Mouse (Mus musculus) stomach, postnatal 0 days (tissue): Measurements from ENCODE around the gene Rps6kc1. TPM values are rescaled to one million over a fixed set of nuclear protein-coding genes. Genes with fewer than 3 reads are reported as not detected.

Source experiments
- ATAC-seq: fragments of 200-750 bp; cut with Nextera tagmentation; 2 replicates; pipeline ENCODE4 v1.8.0; 2017; ENCODE audit not compliant: low FRiP score, low TSS enrichment
- DNase-seq: peaks from one replicate; pipeline ENCODE4 v3.0.0-alpha.2; 2016; ENCODE audit warnings: low spot score
- H3K27ac ChIP-seq: fragments of 300-500 bp; sonication (generic); replicated peaks from 2 replicates; pipeline ENCODE4 v1.5.1; 2014; ENCODE audit warnings: mild to moderate bottlenecking, control low read depth
- H3K27me3 ChIP-seq: fragments of 300-500 bp; sonication (generic); 2 replicates; pipeline ENCODE4 v1.6.1; 2014; ENCODE audit warnings: low read length; ENCODE audit not compliant: control insufficient read depth, insufficient read depth
- H3K36me3 ChIP-seq: fragments of 300-500 bp; sonication (generic); 2 replicates; pipeline ENCODE4 v1.6.1; 2014; ENCODE audit warnings: low read length, mixed read lengths; ENCODE audit not compliant: control insufficient read depth, insufficient read depth
- H3K4me1 ChIP-seq: fragments of 300-500 bp; sonication (generic); replicated peaks from 2 replicates; pipeline ENCODE4 v1.6.1; 2014; ENCODE audit warnings: antibody characterized with exemption; ENCODE audit not compliant: control insufficient read depth, insufficient read depth
- H3K4me2 ChIP-seq: fragments of 300-500 bp; sonication (generic); replicated peaks from 2 replicates; pipeline ENCODE4 v1.6.1; 2014; ENCODE audit warnings: low read depth, mild to moderate bottlenecking, control low read depth, moderate library complexity
- H3K4me3 ChIP-seq: fragments of 300-500 bp; sonication (generic); 2 replicates; pipeline ENCODE4 v1.5.1; 2014; ENCODE audit warnings: low read depth, low read length, control low read depth
- H3K9ac ChIP-seq: fragments of 300-500 bp; sonication (generic); 2 replicates; pipeline ENCODE4 v1.6.1; 2014; ENCODE audit warnings: mild to moderate bottlenecking, low read length, control low read depth, mixed read lengths
- H3K9me3 ChIP-seq: fragments of 300-500 bp; sonication (generic); 2 replicates; pipeline ENCODE4 v1.6.1; 2016; ENCODE audit warnings: low read length; ENCODE audit not compliant: control insufficient read depth
- CTCF ChIP-seq: IDR thresholded peaks from 2 replicates; pipeline ENCODE4 v1.5.1; 2016; ENCODE audit warnings: antibody characterized with exemption, low read depth, mild to moderate bottlenecking, moderate library complexity
- EP300 ChIP-seq: optimal IDR thresholded peaks from 2 replicates; pipeline ENCODE3; 2016; ENCODE audit warnings: antibody characterized with exemption
- WGBS: fragments of 180-500 bp; shearing (Covaris S2); extraction: QIAGEN DNeasy Blood & Tissue Kit; methylation state at CpG from one replicate; pipeline ENCODE4 v1.1.7; 2014; 5-methylcytosine and 5-hydroxymethylcytosine counted together
- polyA plus RNA-seq: library from polyadenylated mRNA; unstranded; fragments of >200 nt; fragmentation: Nextera tagmentation; extraction: Ambion mirVana; gene quantifications from 2 replicates; pipeline ENCODE4 v1.2.1, GENCODE M21; 2015

Gene Rps6kc1
- polyA plus RNA-seq, 1 experiment from 2014 or later = 4.5 TPM

DNA sequence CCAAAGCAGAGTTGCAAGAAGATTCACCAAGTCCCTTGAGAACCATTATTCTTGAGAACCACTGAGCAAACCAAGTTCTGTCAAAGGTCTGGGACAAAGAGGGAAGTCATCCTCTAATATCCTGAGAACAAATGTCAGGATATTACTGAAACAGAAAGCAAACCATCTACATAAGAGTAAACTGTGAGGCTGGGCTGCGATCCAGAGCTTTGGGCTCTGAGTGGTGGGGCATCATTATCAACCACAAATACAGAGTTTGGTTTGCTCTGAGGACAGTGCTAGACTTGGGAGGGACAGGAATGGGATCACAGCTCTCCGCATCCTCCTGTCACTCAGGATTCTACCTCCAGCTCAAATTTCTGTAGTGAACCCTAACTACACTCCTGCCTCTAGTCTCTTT lies 144.8 kb downstream of the Rps6kc1 start:
- no peak for TF ChIP-seq EP300
- TF ChIP-seq CTCF = no peak
- H3K4me2 ChIP-seq = no peak overlapping the region

DNA sequence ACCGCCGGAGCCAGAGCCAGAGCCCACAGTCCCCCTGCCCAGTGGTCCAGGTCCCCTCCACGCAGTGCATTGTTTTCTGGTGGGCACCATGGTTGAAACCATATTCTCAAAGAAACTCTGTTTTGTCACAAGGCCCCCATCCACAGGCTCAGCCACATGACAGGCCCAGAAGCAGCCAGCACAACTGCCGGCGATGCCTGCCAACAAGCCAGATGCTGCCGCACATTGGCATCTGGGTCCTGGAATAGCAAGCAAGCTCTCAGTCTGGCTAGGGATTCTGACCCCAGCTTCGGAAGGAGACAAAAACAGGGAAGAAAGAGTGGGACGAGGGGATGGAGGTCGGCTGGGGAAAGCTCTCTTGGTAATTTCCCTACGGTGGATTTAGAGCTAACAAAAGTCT lies 147.8 kb downstream of the Rps6kc1 start:
- Histone ChIP-seq H3K27ac (no peak overlapping the region), H3K4me1 (no peaks in the 10 kb centered on the region), H3K36me3 (no peaks in the 10 kb centered on the region), H3K27me3 (no peaks in the 10 kb centered on the region), H3K4me3 (no peak overlapping the region), H3K9ac (no peak overlapping the region), H3K4me2 (no peak overlapping the region), H3K9me3 (no peaks in the 10 kb centered on the region)
- TF ChIP-seq CTCF (no peak), EP300 (no peak)
- 78% methylated on average over 10 of the region's 10 CpGs for WGBS
- DNase-seq (no peak), ATAC-seq (no peak)

More for the DNA sequence above, 144.8 kb downstream of the Rps6kc1 start:
- no peak overlapping the region for H3K27ac ChIP-seq
- no peaks in the 10 kb centered on the region for H3K27me3 ChIP-seq
- no peak for DNase-seq
- H3K9ac ChIP-seq = no peak overlapping the region
- 93% methylated on average over 2 of the region's 2 CpGs for WGBS
- H3K9me3 ChIP-seq = no peaks in the 10 kb centered on the region
- no peak overlapping the region for H3K4me3 ChIP-seq
- H3K4me1 ChIP-seq = no peaks in the 10 kb centered on the region
- no peak for ATAC-seq
- no peaks in the 10 kb centered on the region for H3K36me3 ChIP-seq

DNA sequence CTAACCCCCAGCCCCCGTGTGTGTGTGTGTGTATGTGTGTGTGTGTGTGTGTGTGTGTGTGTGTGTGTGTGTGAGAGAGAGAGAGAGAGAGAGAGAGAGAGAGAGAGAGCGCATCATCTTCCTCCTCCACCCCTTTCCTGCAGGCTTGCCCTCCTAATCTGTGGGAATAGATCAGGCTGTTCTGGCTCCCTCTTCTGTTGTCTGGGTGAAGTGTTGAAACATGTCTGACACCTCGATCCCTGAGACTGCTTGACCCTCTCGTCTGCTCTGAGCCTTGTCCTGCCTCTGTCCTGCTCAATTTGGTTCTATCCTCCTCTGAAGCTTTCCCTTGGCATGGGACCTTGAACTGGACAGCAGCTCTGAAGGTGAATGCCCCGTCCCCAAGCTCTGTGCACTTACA lies 149.8 kb downstream of the Rps6kc1 start:
- H3K4me1 ChIP-seq = no peaks in the 10 kb centered on the region
- 29% methylated on average over 5 of the region's 5 CpGs for WGBS
- ATAC-seq (no peak), DNase-seq (no peak)
- H3K27ac ChIP-seq = no peak overlapping the region
- H3K4me2 ChIP-seq = no peak overlapping the region
- no peaks in the 10 kb centered on the region for H3K27me3 ChIP-seq
- H3K36me3 ChIP-seq = no peaks in the 10 kb centered on the region
- TF ChIP-seq CTCF = peak; percentile 58
- TF ChIP-seq EP300 = no peak
- H3K9me3 ChIP-seq = no peaks in the 10 kb centered on the region
- no peak overlapping the region for H3K9ac ChIP-seq
- no peak overlapping the region for H3K4me3 ChIP-seq

DNA sequence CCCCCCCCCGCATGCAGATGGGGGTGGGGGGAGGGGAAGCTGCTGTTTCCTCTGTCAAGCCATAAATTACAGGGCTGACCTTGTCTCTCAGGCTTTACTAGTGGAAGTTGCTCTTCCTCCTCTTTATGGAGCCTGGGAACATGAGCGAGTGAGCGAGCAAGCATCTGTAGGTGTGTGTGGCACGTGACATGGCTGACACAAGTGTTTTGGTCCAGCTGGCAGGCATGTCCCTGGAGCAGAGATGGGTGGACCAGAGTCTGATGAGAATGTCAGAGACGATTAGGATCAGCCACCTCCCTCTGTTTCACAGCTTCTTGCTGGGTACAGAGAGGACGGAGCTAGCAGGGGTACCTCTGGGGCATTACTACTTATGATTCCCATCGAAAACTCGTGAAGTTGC lies 153.7 kb downstream of the Rps6kc1 start:
- H3K27me3 ChIP-seq = no peaks in the 10 kb centered on the region
- TF ChIP-seq EP300 (no peak), CTCF (no peak)
- DNase-seq (no peak), ATAC-seq (no peak)
- no peak overlapping the region for H3K4me2 ChIP-seq
- H3K9ac ChIP-seq = no peak overlapping the region
- WGBS = 73% methylated on average over 8 of the region's 8 CpGs
- H3K36me3 ChIP-seq = no peaks in the 10 kb centered on the region
- H3K9me3 ChIP-seq = no peaks in the 10 kb centered on the region
- H3K4me3 ChIP-seq = no peak overlapping the region
- no peak overlapping the region for H3K27ac ChIP-seq
- H3K4me1 ChIP-seq = no peaks in the 10 kb centered on the region

DNA sequence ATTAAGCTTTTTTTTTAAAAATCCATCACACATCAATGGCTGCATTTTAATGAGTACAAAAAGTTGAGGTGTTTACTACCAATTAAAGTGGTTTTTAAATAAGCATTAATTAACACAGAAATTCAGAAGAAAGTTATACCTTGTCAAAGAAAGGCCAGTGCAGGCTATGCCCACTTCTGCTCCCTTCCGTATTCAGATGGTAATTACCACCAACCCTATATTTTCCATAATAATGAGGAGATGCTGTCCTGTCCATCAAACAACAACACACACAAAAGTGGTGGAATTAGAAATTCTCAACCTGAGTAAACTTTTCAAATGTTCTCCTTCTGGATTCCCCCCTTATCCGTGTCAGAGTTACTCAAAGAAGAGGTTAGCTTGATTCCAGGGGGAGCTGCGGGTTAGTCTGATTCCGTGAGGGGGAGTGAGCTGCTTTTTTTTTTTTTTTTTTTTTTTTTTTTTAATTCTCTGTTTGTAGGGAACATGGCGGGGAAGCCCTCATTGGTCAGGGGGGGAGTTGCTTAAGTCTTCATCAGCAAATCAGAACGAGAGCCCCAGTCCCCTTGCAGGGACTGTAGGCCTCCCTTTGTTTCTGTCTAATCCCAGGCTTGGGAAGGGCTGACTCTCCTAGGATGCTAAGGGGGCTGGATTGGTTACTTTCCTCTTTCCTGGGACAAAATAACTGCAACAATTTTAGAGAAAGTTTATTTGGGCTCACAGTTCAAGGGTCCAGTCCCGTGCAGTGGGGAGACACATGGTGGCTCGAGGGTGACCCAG lies 159.6 kb downstream of the Rps6kc1 start:
- Histone ChIP-seq H3K27me3 (no peaks in the 10 kb centered on the region), H3K9me3 (no peaks in the 10 kb centered on the region), H3K4me1 (no peaks in the 10 kb centered on the region), H3K27ac (no peak overlapping the region), H3K4me2 (no peak overlapping the region), H3K36me3 (no peaks in the 10 kb centered on the region), H3K9ac (no peak overlapping the region), H3K4me3 (no peak overlapping the region)
- WGBS = 65% methylated on average over 8 of the region's 8 CpGs
- DNase-seq (no peak), ATAC-seq (no peak)
- TF ChIP-seq CTCF (no peak), EP300 (no peak)

DNA sequence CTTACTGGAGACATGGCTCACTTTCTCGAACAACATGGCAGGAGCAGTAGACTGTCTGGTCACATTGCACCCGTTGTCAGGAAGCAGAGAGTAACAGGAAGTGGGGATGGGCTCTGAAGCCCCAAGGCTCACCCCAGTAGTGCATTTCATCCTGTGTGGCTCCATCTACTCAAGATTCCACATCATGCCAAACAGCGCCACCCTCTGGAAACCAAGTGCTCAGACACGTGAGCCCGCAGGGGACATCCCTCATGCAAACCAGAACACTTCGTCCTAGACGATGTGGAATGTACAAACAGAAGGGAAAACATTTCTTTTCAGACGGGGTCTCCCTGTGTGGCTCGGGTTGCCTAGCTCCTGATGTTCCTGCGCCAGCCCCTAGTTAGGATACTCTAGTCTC lies 162.6 kb downstream of the Rps6kc1 start:
- H3K9me3 ChIP-seq = no peaks in the 10 kb centered on the region
- no peak for DNase-seq
- WGBS = 75% methylated on average over 10 of the region's 10 CpGs
- no peak overlapping the region for H3K4me3 ChIP-seq
- H3K36me3 ChIP-seq = no peaks in the 10 kb centered on the region
- no peaks in the 10 kb centered on the region for H3K27me3 ChIP-seq
- no peaks in the 10 kb centered on the region for H3K4me1 ChIP-seq
- no peak for ATAC-seq
- H3K9ac ChIP-seq = no peak overlapping the region
- TF ChIP-seq EP300 (no peak), CTCF (no peak; the same call in 1 of the 2 replicates)
- H3K27ac ChIP-seq = no peak overlapping the region
- H3K4me2 ChIP-seq = no peak overlapping the region
